ENCODE assay signal across 28 mouse cellular contexts in genomic region chr19:55513941-55514340, GRCm38 (mm10).
DNase-seq lines count a peak whose midpoint lies in the region; ATAC-seq and TF ChIP-seq lines count a peak whose summit lies in the region.
"Had no signal": no experiment of that assay in that cellular context is flagged by ENCODE, and none has a peak within 500 bp of the region (broad histone marks: within the 10 kb centered on the region; RNA-seq: fewer than 3 reads in every experiment).

No protein-coding gene starts in this region.

- H3K4me2 ChIP-seq in kidney, postnatal 0 days (ENCODE audit: low read length) = no peak overlapping the region
- H3K4me2 ChIP-seq in kidney, embryonic 16.5 days (replicated peaks; ENCODE audit: low read depth, low read length) = no peak overlapping the region
- H3K4me2 ChIP-seq in hindbrain, embryonic 12.5 days (replicated peaks) = no peak overlapping the region
- H3K4me2 ChIP-seq: embryonic facial prominence, embryonic 13.5 days; embryonic facial prominence, embryonic 15.5 days; forebrain, embryonic 12.5 days had no signal

- ATAC-seq in kidney, postnatal 0 days (replicated peaks; ENCODE audit: low FRiP score, low read depth) = no peak
- ATAC-seq in kidney, embryonic 16.5 days (ENCODE audit: low FRiP score, low TSS enrichment) = no peak
- no peak for ATAC-seq in hindbrain, embryonic 12.5 days (ENCODE audit: low FRiP score)
- ATAC-seq: activated CD4-positive, CD25-positive, alpha-beta regulatory T cell, adult 4 months; forebrain, embryonic 14.5 days; forebrain, embryonic 16.5 days; Patski had no signal

- H3K9me3 ChIP-seq in kidney, postnatal 0 days (replicated peaks; ENCODE audit: low read length) = no peaks in the 10 kb centered on the region
- no peaks in the 10 kb centered on the region for H3K9me3 ChIP-seq in kidney, embryonic 16.5 days (ENCODE audit: low read length)
- H3K9me3 ChIP-seq in hindbrain, embryonic 12.5 days (replicated peaks) = no peaks in the 10 kb centered on the region
- H3K9me3 ChIP-seq: embryonic facial prominence, embryonic 13.5 days; embryonic facial prominence, embryonic 15.5 days; forebrain, embryonic 10.5 days; forebrain, embryonic 12.5 days had no signal

- no peaks in the 10 kb centered on the region for H3K27me3 ChIP-seq in kidney, postnatal 0 days (ENCODE audit: insufficient read depth, low read length)
- no peaks in the 10 kb centered on the region for H3K27me3 ChIP-seq in kidney, embryonic 16.5 days (ENCODE audit: insufficient read depth, low read length)
- no peaks in the 10 kb centered on the region for H3K27me3 ChIP-seq in C2C12 (ENCODE audit: control insufficient read depth, insufficient read depth, insufficient read length)
- no peaks in the 10 kb centered on the region for H3K27me3 ChIP-seq in hindbrain, embryonic 12.5 days
- H3K27me3 ChIP-seq in heart, adult 2 months (ENCODE audit: control insufficient read depth, insufficient read depth, low read length) = no peaks in the 10 kb centered on the region
- H3K27me3 ChIP-seq: embryonic facial prominence, embryonic 13.5 days; embryonic facial prominence, embryonic 15.5 days; forebrain, embryonic 12.5 days; Patski had no signal

- peak; percentile 33 for DNase-seq in kidney, postnatal 0 days (ENCODE audit: low spot score)
- DNase-seq in 3134 (ENCODE audit: extremely low read depth, insufficient read length, low spot score) = peak; percentile 37
- DNase-seq in adipocyte (ENCODE audit: low spot score) = peak; percentile 11
- no peak for DNase-seq in gastrocnemius, postnatal 4 days (ENCODE audit: low spot score in 2 of 2)
- no peak for DNase-seq in heart, adult 2 months
- DNase-seq: adrenal gland, adult 2 months; adrenal gland, postnatal 10 days; adrenal gland, postnatal 25 days; B cell, adult 2 months; cerebellum, adult 11 months; cerebellum, adult 18-20 months; cerebellum, adult 8-10 months; cerebellum, adult 9-11 months; cerebellum, postnatal 14 days; cerebellum, postnatal 36 days; embryo, embryonic 11 days had no signal

- H3K27ac ChIP-seq in kidney, postnatal 0 days = no peak overlapping the region
- no peak overlapping the region for H3K27ac ChIP-seq in kidney, embryonic 16.5 days (ENCODE audit: low read length)
- no peak overlapping the region for H3K27ac ChIP-seq in hindbrain, embryonic 12.5 days
- H3K27ac ChIP-seq in heart, adult 2 months = no peak overlapping the region
- H3K27ac ChIP-seq: embryonic facial prominence, embryonic 13.5 days; embryonic facial prominence, embryonic 15.5 days; forebrain, embryonic 10.5 days; forebrain, embryonic 12.5 days had no signal

- 81% methylated on average over 4 of the region's 4 CpGs for WGBS in kidney, postnatal 0 days
- WGBS in kidney, embryonic 16.5 days = 84% methylated on average over 4 of the region's 4 CpGs
- 89% methylated on average over 4 of the region's 4 CpGs for WGBS in hindbrain, embryonic 12.5 days
- WGBS in heart, adult 2 months = 88% methylated on average over 4 of the region's 4 CpGs

- H3K4me3 ChIP-seq in kidney, postnatal 0 days (replicated peaks; ENCODE audit: low read depth, low read length) = no peak overlapping the region
- no peak overlapping the region for H3K4me3 ChIP-seq in kidney, embryonic 16.5 days (ENCODE audit: low read length)
- no peak overlapping the region for H3K4me3 ChIP-seq in C2C12 (ENCODE audit: insufficient read depth, poor library complexity, severe bottlenecking)
- H3K4me3 ChIP-seq in hindbrain, embryonic 12.5 days = no peak overlapping the region
- no peak overlapping the region for H3K4me3 ChIP-seq in heart, adult 2 months
- H3K4me3 ChIP-seq: embryonic facial prominence, embryonic 13.5 days; embryonic facial prominence, embryonic 15.5 days; erythroblast, embryonic 14.5 days; forebrain, embryonic 10.5 days; forebrain, embryonic 12.5 days had no signal

- H3K4me1 ChIP-seq in kidney, postnatal 0 days (replicated peaks; ENCODE audit: insufficient read depth, low read length) = no peaks in the 10 kb centered on the region
- H3K4me1 ChIP-seq in kidney, embryonic 16.5 days (ENCODE audit: insufficient read depth, low read length) = peaks cover 4% of the 10 kb centered on the region; the same call in 1 of the 2 replicates
- H3K4me1 ChIP-seq in hindbrain, embryonic 12.5 days = no peaks in the 10 kb centered on the region
- H3K4me1 ChIP-seq in heart, adult 2 months (ENCODE audit: control insufficient read depth, insufficient read depth, low read length) = no peaks in the 10 kb centered on the region
- H3K4me1 ChIP-seq: forebrain, embryonic 10.5 days; forebrain, embryonic 12.5 days had no signal

- no peak for TF ChIP-seq CTCF in kidney, postnatal 0 days (IDR thresholded peaks at IDR 0.05; ENCODE audit: low read depth)
- no peak for TF ChIP-seq CTCF in C2C12 (IDR thresholded peaks at IDR 0.05; ENCODE audit: control insufficient read depth, insufficient read depth, insufficient read length)
- no peak for TF ChIP-seq CTCF in heart, adult 2 months (IDR thresholded peaks at IDR 0.05)

- intact Hi-C loops in heart, adult 2 months (cut with DNase I) = no loop called here

- no peak for TF ChIP-seq POLR2A in heart, adult 2 months (IDR thresholded peaks at IDR 0.05; ENCODE audit: insufficient read depth, low read depth, low read length)

- no peaks in the 10 kb centered on the region for H3K79me2 ChIP-seq in C2C12 (ENCODE audit: control insufficient read depth, insufficient read depth)
- no peaks in the 10 kb centered on the region for H3K79me2 ChIP-seq in heart, adult 2 months (replicated peaks; ENCODE audit: control insufficient read depth, insufficient read depth, low read length)

- no peak overlapping the region for H3ac ChIP-seq in C2C12 (ENCODE audit: control insufficient read depth, insufficient read length, low read depth)

- TF ChIP-seq EP300 in heart, adult 2 months (IDR thresholded peaks at IDR 0.05; ENCODE audit: insufficient read depth, low read depth, low read length) = no peak

- no peaks in the 10 kb centered on the region for H3K79me3 ChIP-seq in C2C12 (ENCODE audit: low read depth)

- no peaks in the 10 kb centered on the region for H3K36me3 ChIP-seq in kidney, postnatal 0 days (ENCODE audit: insufficient read depth, low read length)
- no peaks in the 10 kb centered on the region for H3K36me3 ChIP-seq in kidney, embryonic 16.5 days (ENCODE audit: insufficient read depth, low read length)
- H3K36me3 ChIP-seq in C2C12 (ENCODE audit: control insufficient read depth, insufficient read depth) = no peaks in the 10 kb centered on the region
- H3K36me3 ChIP-seq in hindbrain, embryonic 12.5 days = no peaks in the 10 kb centered on the region
- no peaks in the 10 kb centered on the region for H3K36me3 ChIP-seq in heart, adult 2 months (ENCODE audit: control insufficient read depth, insufficient read depth, low read length)
- H3K36me3 ChIP-seq: embryonic facial prominence, embryonic 13.5 days; embryonic facial prominence, embryonic 15.5 days; forebrain, embryonic 10.5 days; forebrain, embryonic 12.5 days had no signal

- no peak overlapping the region for H3K9ac ChIP-seq in kidney, postnatal 0 days (ENCODE audit: low read depth, low read length)
- H3K9ac ChIP-seq in kidney, embryonic 16.5 days (replicated peaks; ENCODE audit: low read length) = no peak overlapping the region
- no peak overlapping the region for H3K9ac ChIP-seq in hindbrain, embryonic 12.5 days
- H3K9ac ChIP-seq in heart, adult 2 months (ENCODE audit: low read depth, low read length) = no peak overlapping the region
- H3K9ac ChIP-seq: embryonic facial prominence, embryonic 13.5 days; embryonic facial prominence, embryonic 15.5 days; forebrain, embryonic 12.5 days had no signal

TF ChIP-seq in C2C12, 6 proteins besides CTCF, POLR2A, EP300 and RAD21:
- no peak for TF ChIP-seq MYOG (IDR thresholded peaks at IDR 0.05; ENCODE audit: control insufficient read depth, extremely low read depth, insufficient read length)
- peak; percentile 29 for TF ChIP-seq MYOD1 (IDR thresholded peaks at IDR 0.05; ENCODE audit: control insufficient read depth, insufficient read length, low read depth)

Comparison
In these comparisons a context has a peak if more than half of its experiments do, and no peak if none do; other contexts are left out.
1. DNase-seq: peak in kidney, postnatal 0 days (single experiment), 3134 (single experiment) and adipocyte (single experiment); none in gastrocnemius, postnatal 4 days (0 of 2) and heart, adult 2 months (0 of 2).